Mouse (Mus musculus): ENCODE data around the gene Crocc.

The Crocc gene

GRCm38 (mm10) chr4:141060426-141061301 lies at the start of gene Crocc:
Gene Crocc (minus strand): TSS chr4:141060550.
- DNase-seq (ENCODE audit: low read depth, low spot score) = peak; percentile 99

GRCm38 (mm10) chr4:141108196-141108732 lies 47.9 kb upstream of the Crocc start:
- no peak for DNase-seq (ENCODE audit: low read depth, low spot score)

GRCm38 (mm10) chr4:141106526-141107183 lies 46.3 kb upstream of the Crocc start:
- DNase-seq (ENCODE audit: low read depth, low spot score) = peak; percentile 37

GRCm38 (mm10) chr4:141101855-141102254 lies 41.5 kb upstream of the Crocc start:
- DNase-seq (ENCODE audit: low read depth, low spot score) = no peak

GRCm38 (mm10) chr4:141101291-141101690 lies 40.9 kb upstream of the Crocc start:
- DNase-seq (ENCODE audit: low read depth, low spot score) = no peak

- no peak for DNase-seq (ENCODE audit: low read depth, low spot score)
These were observed 39.6 kb upstream of the Crocc start for GRCm38 (mm10) chr4:141099956-141100355.

- no peak for DNase-seq (ENCODE audit: low read depth, low spot score)
These were observed 38.6 kb upstream of the Crocc start for GRCm38 (mm10) chr4:141098935-141099334.

- no peak for DNase-seq (ENCODE audit: low read depth, low spot score)
These were observed 36.4 kb upstream of the Crocc start for GRCm38 (mm10) chr4:141096710-141097109.

GRCm38 (mm10) chr4:141095016-141095415 lies 34.7 kb upstream of the Crocc start:
- no peak for DNase-seq (ENCODE audit: low read depth, low spot score)

GRCm38 (mm10) chr4:141088714-141089113 lies 28.4 kb upstream of the Crocc start:
- no peak for DNase-seq (ENCODE audit: low read depth, low spot score)

GRCm38 (mm10) chr4:141088033-141088432 lies 27.7 kb upstream of the Crocc start, which contains the start of gene Spata21:
Gene Spata21 (plus strand): TSS chr4:141088333.
- DNase-seq (ENCODE audit: low read depth, low spot score) = no peak

GRCm38 (mm10) chr4:141086862-141087261 lies 26.5 kb upstream of the Crocc start:
- DNase-seq (ENCODE audit: low read depth, low spot score) = no peak

- DNase-seq (ENCODE audit: low read depth, low spot score) = no peak
These were observed 18.3 kb upstream of the Crocc start for GRCm38 (mm10) chr4:141078510-141079137.

- DNase-seq (ENCODE audit: low read depth, low spot score) = peak; percentile 90
These were observed 17.5 kb upstream of the Crocc start, which contains the start of gene Necap2 for GRCm38 (mm10) chr4:141077681-141078509. Gene Necap2 (minus strand): TSS chr4:141078357.

GRCm38 (mm10) chr4:141076761-141077506 lies 16.6 kb upstream of the Crocc start:
- DNase-seq (ENCODE audit: low read depth, low spot score) = no peak

GRCm38 (mm10) chr4:141074109-141074508 lies 13.8 kb upstream of the Crocc start:
- DNase-seq (ENCODE audit: low read depth, low spot score) = no peak

GRCm38 (mm10) chr4:141073661-141074060 lies 13.3 kb upstream of the Crocc start:
- peak; percentile 95 for DNase-seq (ENCODE audit: low read depth, low spot score)

GRCm38 (mm10) chr4:141072502-141072901 lies 12.2 kb upstream of the Crocc start:
- DNase-seq (ENCODE audit: low read depth, low spot score) = no peak

- DNase-seq (ENCODE audit: low read depth, low spot score) = peak; percentile 62
These were observed 9.4 kb upstream of the Crocc start for GRCm38 (mm10) chr4:141069731-141070130.

- DNase-seq (ENCODE audit: low read depth, low spot score) = no peak
These were observed 8.3 kb upstream of the Crocc start for GRCm38 (mm10) chr4:141068655-141069054.
